Mouse (Mus musculus) megakaryocyte, embryonic 14.5 days (primary cell): ENCODE data around the gene Zbtb20.

Experiments
- FLI1 ChIP-seq: IDR thresholded peaks from 2 replicates; pipeline ENCODE4 v1.6.1; 2012; ENCODE audit warnings: low read length, inconsistent platforms, mixed read lengths
- GATA1 ChIP-seq: IDR thresholded peaks from 3 replicates; pipeline ENCODE4 v1.6.1; 2012; ENCODE audit warnings: mixed read lengths, low read length, inconsistent platforms, borderline replicate concordance

DNA sequence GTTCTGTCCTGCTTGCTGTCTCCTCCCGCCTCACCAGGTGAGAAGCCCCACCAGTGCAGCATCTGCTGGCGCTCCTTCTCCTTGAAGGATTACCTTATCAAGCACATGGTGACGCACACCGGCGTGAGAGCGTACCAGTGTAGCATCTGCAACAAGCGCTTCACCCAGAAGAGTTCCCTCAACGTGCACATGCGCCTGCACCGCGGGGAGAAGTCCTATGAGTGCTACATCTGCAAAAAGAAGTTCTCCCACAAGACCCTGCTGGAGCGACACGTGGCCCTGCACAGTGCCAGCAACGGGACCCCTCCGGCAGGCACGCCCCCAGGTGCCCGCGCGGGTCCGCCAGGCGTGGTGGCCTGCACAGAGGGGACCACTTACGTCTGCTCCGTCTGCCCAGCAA lies 742.6 kb downstream of the Zbtb20 start:
- no peak for TF ChIP-seq GATA1
- no peak for TF ChIP-seq FLI1
